Mouse (Mus musculus) embryonic fibroblast, embryonic 13.5 days (primary cell): ENCODE measurements around the gene Cpne2. TPM values are rescaled to one million over a fixed set of nuclear protein-coding genes. Genes with fewer than 3 reads are reported as not detected.
A peak's percentile ranks its signal among the peaks of the same experiment; 100 is the strongest.

Experiments
- H3K27ac ChIP-seq: 2 replicates; pipeline ENCODE4 v1.5.1; 2012; ENCODE audit warnings: low read length, control low read depth, inconsistent platforms; ENCODE audit not compliant: insufficient read depth
- H3K4me1 ChIP-seq: 2 replicates; pipeline ENCODE4 v1.6.1; 2011; ENCODE audit warnings: low read length; ENCODE audit not compliant: control insufficient read depth, insufficient read depth
- H3K4me3 ChIP-seq: 2 replicates; pipeline ENCODE4 v1.5.1; 2011; ENCODE audit warnings: mild to moderate bottlenecking, control low read depth, low read length; ENCODE audit not compliant: insufficient read depth
- CTCF ChIP-seq: IDR thresholded peaks from 2 replicates; pipeline ENCODE4 v1.5.1; 2011; ENCODE audit warnings: mild to moderate bottlenecking, control low read depth, low read length, moderate library complexity, borderline replicate concordance; ENCODE audit not compliant: insufficient read depth
- POLR2A ChIP-seq: IDR thresholded peaks from 2 replicates; pipeline ENCODE4 v1.6.1; 2011; ENCODE audit warnings: low read depth, mild to moderate bottlenecking, control low read depth, low read length, moderate library complexity
- polyA plus RNA-seq: library from polyadenylated mRNA; stranded (reverse); fragments of >200 nt; gene quantifications from 2 replicates; pipeline ENCODE4 v1.2.4, GENCODE M21; 2011; ENCODE audit warnings: low read depth; ENCODE audit not compliant: missing spikeins, insufficient read length

Gene Cpne2
- 29.5 and 30.7 TPM in 2 replicates for polyA plus RNA-seq

GRCm38 (mm10) chr8:94532873-94533671 lies at the start of gene Cpne2:
Cpne2 (plus strand) TSS chr8:94532990.
- H3K27ac ChIP-seq = peak within 1 kb of the TSS; percentile 87
- TF ChIP-seq POLR2A (peak; percentile 90), CTCF (no peak)
- peak within 1 kb of the TSS; percentile 81 for H3K4me3 ChIP-seq
- 0 out of 2 replicates have a peak, but pooled peaks cover 2% of the 10 kb centered on the region for H3K4me1 ChIP-seq

DNA sequence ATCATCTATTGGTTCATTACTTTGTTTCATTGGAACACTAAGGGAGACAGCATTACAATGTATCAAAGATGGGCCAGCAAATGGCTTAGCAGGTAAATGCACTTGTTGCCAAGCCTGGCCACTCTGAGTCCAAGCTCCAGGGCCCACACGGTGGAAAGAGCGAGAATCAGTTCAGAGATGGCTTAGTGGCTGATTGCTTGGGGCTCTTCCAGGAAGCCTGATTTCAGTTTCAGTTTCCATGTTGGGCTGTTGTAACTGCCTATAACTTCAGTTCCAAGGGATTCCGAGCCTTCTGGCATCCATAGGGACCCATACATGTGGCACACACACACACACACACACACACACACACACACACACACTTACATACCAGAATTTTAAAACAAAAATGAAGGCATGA lies 47.5 kb upstream of the Cpne2 start:
- Histone ChIP-seq H3K4me3 (no peak overlapping the region), H3K27ac (no peak overlapping the region), H3K4me1 (no peaks in the 10 kb centered on the region)
- TF ChIP-seq CTCF = no peak
- TF ChIP-seq POLR2A = no peak

GRCm38 (mm10) chr8:94485882-94486281 lies 46.9 kb upstream of the Cpne2 start:
- no peak overlapping the region for H3K4me3 ChIP-seq
- no peaks in the 10 kb centered on the region for H3K4me1 ChIP-seq
- TF ChIP-seq CTCF (no peak), POLR2A (no peak)
- no peak overlapping the region for H3K27ac ChIP-seq

DNA sequence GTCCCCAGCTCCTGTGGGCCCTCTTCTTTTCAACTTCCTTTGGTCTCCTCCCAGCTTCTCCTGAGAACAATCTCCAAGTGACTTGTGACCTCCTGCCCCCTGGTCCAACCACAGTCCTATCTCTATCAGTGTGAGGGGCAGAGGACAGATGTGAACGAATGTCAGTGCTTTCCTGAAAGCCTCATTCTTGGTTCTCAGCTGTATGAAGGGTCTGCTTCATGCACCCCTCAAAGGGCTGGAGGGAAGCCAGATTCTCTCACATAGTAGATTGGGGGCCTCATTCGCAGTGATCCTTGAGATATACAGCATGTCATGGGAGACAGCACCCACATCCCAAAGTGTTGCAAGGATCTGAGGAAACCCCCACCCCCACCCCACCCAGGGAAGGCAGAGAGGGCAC lies 44.8 kb upstream of the Cpne2 start:
- Histone ChIP-seq H3K27ac (no peak overlapping the region), H3K4me3 (no peak overlapping the region), H3K4me1 (no peaks in the 10 kb centered on the region)
- TF ChIP-seq POLR2A (no peak), CTCF (no peak)

DNA sequence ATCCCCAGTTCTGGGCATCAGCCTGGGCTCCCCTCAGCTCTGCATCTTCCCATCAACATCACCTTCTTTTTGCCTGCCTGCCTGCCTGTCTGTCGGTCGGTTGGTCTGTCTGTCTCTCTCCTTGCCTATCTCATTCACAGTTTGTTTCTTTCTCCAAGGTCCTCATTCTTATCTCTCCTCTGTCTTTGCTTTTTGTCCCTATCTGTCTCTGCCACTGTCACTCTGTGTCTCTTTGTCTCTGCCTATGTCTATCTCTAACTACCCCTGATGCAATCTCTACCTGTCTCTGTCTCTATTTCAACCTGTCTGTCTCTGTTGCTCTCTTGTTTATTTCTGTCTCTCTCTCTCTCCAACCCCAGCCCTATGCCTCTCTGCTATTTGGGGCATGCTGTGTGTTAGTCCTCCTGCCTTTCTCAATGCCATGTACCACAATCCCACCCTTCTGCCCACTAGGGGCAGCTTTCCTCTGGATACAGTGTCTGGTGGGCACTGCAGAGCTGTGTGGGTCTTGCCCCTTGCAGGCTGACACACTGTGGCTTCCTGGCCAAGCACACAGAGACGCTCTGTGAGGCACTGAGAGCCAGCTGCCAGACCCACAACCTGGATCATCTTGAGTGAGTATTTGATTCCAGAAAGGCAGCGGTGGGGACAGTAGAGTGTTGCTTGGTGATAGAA lies 42.8 kb upstream of the Cpne2 start:
- Histone ChIP-seq H3K4me1 (no peaks in the 10 kb centered on the region), H3K27ac (no peak overlapping the region), H3K4me3 (no peak overlapping the region)
- TF ChIP-seq POLR2A (no peak), CTCF (no peak)

DNA sequence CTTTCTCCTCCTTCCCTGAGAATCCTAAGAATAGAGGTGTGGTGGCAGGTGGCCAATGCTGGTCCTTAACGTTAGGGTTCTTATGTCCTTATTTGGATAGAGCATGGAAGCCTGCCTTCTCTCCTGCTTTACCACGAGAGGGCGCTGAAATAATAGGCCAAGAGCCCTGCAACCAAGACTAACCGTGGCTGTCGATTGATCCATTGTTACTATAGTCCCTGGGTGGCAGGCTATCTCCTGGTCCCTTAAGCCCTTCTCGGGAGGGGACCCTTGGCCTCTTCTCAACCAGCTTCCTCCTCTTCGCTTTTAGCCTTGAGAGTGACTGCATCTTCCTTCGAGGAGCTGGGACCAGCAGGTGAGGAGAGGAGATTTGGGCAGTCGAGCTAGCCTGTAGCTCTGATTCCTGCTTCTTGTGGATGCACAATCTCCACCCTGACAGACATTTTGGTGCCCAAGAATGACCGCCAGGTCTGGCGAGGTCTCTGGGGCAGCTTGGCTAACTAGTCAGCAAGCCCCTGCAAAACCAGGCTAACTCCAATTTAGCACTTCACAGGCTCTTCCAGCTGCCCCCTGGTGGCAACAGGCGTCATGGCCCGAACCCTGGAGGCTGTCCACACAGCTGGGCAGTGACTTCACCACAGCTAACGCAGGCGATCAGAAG lies 40.6 kb upstream of the Cpne2 start:
- Histone ChIP-seq H3K4me1 (no peaks in the 10 kb centered on the region), H3K4me3 (no peak overlapping the region), H3K27ac (no peak overlapping the region)
- TF ChIP-seq CTCF = peak; percentile 76
- no peak for TF ChIP-seq POLR2A

- H3K27ac ChIP-seq = no peak overlapping the region
- no peak for TF ChIP-seq CTCF
- TF ChIP-seq POLR2A = no peak
- H3K4me3 ChIP-seq = no peak overlapping the region
- no peaks in the 10 kb centered on the region for H3K4me1 ChIP-seq
These were observed 39.5 kb upstream of the Cpne2 start for GRCm38 (mm10) chr8:94493240-94493639.

DNA sequence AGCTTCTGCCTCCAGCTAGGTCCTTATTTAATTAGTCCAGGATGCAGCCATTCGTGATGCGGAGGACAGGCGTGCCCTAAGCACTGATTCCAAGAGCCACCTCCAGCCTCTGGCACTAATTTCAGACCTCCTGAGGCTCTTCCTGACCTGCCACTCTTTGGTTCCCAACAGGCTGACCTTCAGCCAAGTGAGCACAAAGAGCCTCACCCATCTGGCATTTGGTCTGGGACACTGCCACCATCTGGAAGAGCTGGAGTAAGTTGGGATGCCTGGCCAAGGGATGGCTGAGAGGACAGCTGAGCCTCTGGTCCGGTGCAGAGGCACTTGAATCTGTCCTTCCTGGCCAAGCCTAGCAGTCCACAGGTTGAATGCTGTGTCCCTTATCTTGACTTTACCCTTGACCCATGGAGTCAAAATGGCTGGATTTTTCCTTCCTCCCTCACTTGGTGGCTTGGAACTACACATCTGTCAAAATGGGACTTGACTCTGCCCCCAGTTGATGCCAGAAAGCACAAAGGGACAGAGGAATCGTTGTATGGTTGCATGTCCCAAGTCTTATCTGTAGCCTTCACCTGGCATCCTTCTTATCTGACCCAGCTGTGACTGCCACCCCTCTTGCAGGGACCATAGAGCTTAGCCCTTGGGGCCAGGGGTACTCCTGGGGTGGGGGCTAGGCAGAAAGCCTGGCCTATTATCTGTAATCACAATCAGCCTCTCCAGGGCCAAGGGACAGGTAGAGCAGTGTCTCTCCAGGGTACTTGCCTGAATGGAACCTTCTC lies 17.2 kb upstream of the Cpne2 start:
- H3K4me3 ChIP-seq = no peak overlapping the region
- H3K27ac ChIP-seq = no peak overlapping the region
- no peaks in the 10 kb centered on the region; the same call in 1 of the 2 replicates for H3K4me1 ChIP-seq
- TF ChIP-seq CTCF (no peak), POLR2A (no peak)

GRCm38 (mm10) chr8:94516209-94516593 lies 16.6 kb upstream of the Cpne2 start:
- TF ChIP-seq CTCF = no peak
- no peak for TF ChIP-seq POLR2A
- no peaks in the 10 kb centered on the region; the same call in 1 of the 2 replicates for H3K4me1 ChIP-seq
- no peak overlapping the region for H3K27ac ChIP-seq
- H3K4me3 ChIP-seq = no peak overlapping the region

GRCm38 (mm10) chr8:94516766-94517165 lies 16.0 kb upstream of the Cpne2 start:
- no peaks in the 10 kb centered on the region; the same call in 1 of the 2 replicates for H3K4me1 ChIP-seq
- H3K27ac ChIP-seq = peak overlapping the region; percentile 95
- TF ChIP-seq CTCF = no peak
- no peak for TF ChIP-seq POLR2A
- no peak overlapping the region for H3K4me3 ChIP-seq
